Mouse (Mus musculus) cortical plate, adult 2 months (tissue): ENCODE measurements around the gene Tcaf3.

Experiments
- CTCF ChIP-seq: fragments of 200-500 bp; IDR thresholded peaks from 2 replicates; pipeline ENCODE4 v1.5.1; 2011; ENCODE audit warnings: mild to moderate bottlenecking, control low read depth, low read length; ENCODE audit not compliant: insufficient read depth; ENCODE audit errors: extremely low read depth
- POLR2A ChIP-seq: fragments of 200-500 bp; IDR thresholded peaks from 2 replicates; pipeline ENCODE4 v1.6.1; 2011; ENCODE audit warnings: mild to moderate bottlenecking, low read length, control low read depth; ENCODE audit not compliant: insufficient read depth; ENCODE audit errors: extremely low read depth

GRCm38 (mm10) chr6:42547461-42547860, 50.0 kb downstream of the Tcaf3 start, which contains the start of gene Olfr455:
- no peak for TF ChIP-seq CTCF
- no peak for TF ChIP-seq POLR2A
